Mouse (Mus musculus) thymus, postnatal 25 days (tissue): Measurements from ENCODE around the gene Tfeb.

Source experiments
- DNase-seq: peaks from one replicate; pipeline ENCODE4 v3.0.0; 2022

Gene Tfeb

GRCm38 (mm10) chr17:47712889-47713571 is 23.8 kb upstream of the Tfeb start:
- no peak for DNase-seq

GRCm38 (mm10) chr17:47715037-47715436 is 21.8 kb upstream of the Tfeb start:
- DNase-seq: no peak

GRCm38 (mm10) chr17:47721183-47721582 is 15.6 kb upstream of the Tfeb start:
- DNase-seq: no peak

GRCm38 (mm10) chr17:47726566-47726965 is 10.3 kb upstream of the Tfeb start, which contains the start of gene Pgc:
Gene Pgc, plus strand, starts transcription at chr17:47726842.
- no peak for DNase-seq

- no peak for DNase-seq
Observed at GRCm38 (mm10) chr17:47730633-47731575, 5.9 kb upstream of the Tfeb start.

GRCm38 (mm10) chr17:47735553-47736100 is 1.2 kb upstream of the Tfeb start:
- no peak for DNase-seq

- peak; percentile 57 for DNase-seq
Observed at GRCm38 (mm10) chr17:47737271-47738065, 638 bp downstream of the Tfeb start.

GRCm38 (mm10) chr17:47738066-47738878 is 1.4 kb downstream of the Tfeb start:
- DNase-seq: peak; percentile 60

- DNase-seq: peak; percentile 52
Observed at GRCm38 (mm10) chr17:47738879-47739798, 2.3 kb downstream of the Tfeb start.

- no peak for DNase-seq
Observed at GRCm38 (mm10) chr17:47740186-47740585, 3.4 kb downstream of the Tfeb start.

- DNase-seq: peak; percentile 30
Observed at GRCm38 (mm10) chr17:47742991-47743734, 6.3 kb downstream of the Tfeb start.

- no peak for DNase-seq
Observed at GRCm38 (mm10) chr17:47744086-47744485, 7.3 kb downstream of the Tfeb start.

- DNase-seq: peak; percentile 30
Observed at GRCm38 (mm10) chr17:47744746-47745368, 8.0 kb downstream of the Tfeb start.

GRCm38 (mm10) chr17:47748791-47749553 is 12.1 kb downstream of the Tfeb start:
- no peak for DNase-seq

- DNase-seq: no peak
Observed at GRCm38 (mm10) chr17:47749626-47750025, 12.8 kb downstream of the Tfeb start.

GRCm38 (mm10) chr17:47750101-47750500 is 13.3 kb downstream of the Tfeb start:
- DNase-seq: no peak

GRCm38 (mm10) chr17:47751811-47752210 is 15.0 kb downstream of the Tfeb start:
- DNase-seq: no peak

- DNase-seq: no peak
Observed at GRCm38 (mm10) chr17:47753130-47753775, 16.4 kb downstream of the Tfeb start.
